Mouse (Mus musculus) cerebral cortex, adult 2 months (tissue): Measurements from ENCODE around the gene Arhgap17.

Experiments used
- WGBS: fragments of 180-500 bp; shearing (Covaris S2); methylation state at CpG from one replicate; pipeline ENCODE4 v1.1.7; 2018; 5-methylcytosine and 5-hydroxymethylcytosine counted together

Gene Arhgap17

GRCm38 (mm10) chr7:123344079-123344780, 25.5 kb downstream of the Arhgap17 start:
- 86% methylated on average over 5 of the region's 5 CpGs for WGBS

GRCm38 (mm10) chr7:123341896-123342295, 27.8 kb downstream of the Arhgap17 start:
- 56% methylated on average over 5 of the region's 5 CpGs for WGBS

- WGBS, result 79% methylated on average over 8 of the region's 8 CpGs
Observed at GRCm38 (mm10) chr7:123338351-123338750, 31.4 kb downstream of the Arhgap17 start.

- 77% methylated on average over 1 of the region's 1 CpGs for WGBS
Observed at GRCm38 (mm10) chr7:123336322-123336721, 33.4 kb downstream of the Arhgap17 start.

- WGBS, result 82% methylated on average over 9 of the region's 9 CpGs
Observed at GRCm38 (mm10) chr7:123330506-123330905, 39.2 kb downstream of the Arhgap17 start.

- 36% methylated on average over 4 of the region's 4 CpGs for WGBS
Observed at GRCm38 (mm10) chr7:123327909-123328308, 41.8 kb downstream of the Arhgap17 start.

- 81% methylated on average over 4 of the region's 4 CpGs for WGBS
Observed at GRCm38 (mm10) chr7:123326901-123327300, 42.8 kb downstream of the Arhgap17 start.

GRCm38 (mm10) chr7:123326062-123326461, 43.7 kb downstream of the Arhgap17 start:
- 84% methylated on average over 5 of the region's 5 CpGs for WGBS

- 100% methylated on average over 1 of the region's 1 CpGs for WGBS
Observed at GRCm38 (mm10) chr7:123324105-123324504, 45.6 kb downstream of the Arhgap17 start.

- WGBS, result 78% methylated on average over 2 of the region's 2 CpGs
Observed at GRCm38 (mm10) chr7:123323388-123323787, 46.3 kb downstream of the Arhgap17 start.

- 62% methylated on average over 13 of the region's 13 CpGs for WGBS
Observed at GRCm38 (mm10) chr7:123322452-123323121, 47.1 kb downstream of the Arhgap17 start.

GRCm38 (mm10) chr7:123312738-123313137, 57.0 kb downstream of the Arhgap17 start:
- whole genome bisulfite sequencing, result 80% methylated on average over 3 of the region's 3 CpGs

GRCm38 (mm10) chr7:123311836-123312235, 57.9 kb downstream of the Arhgap17 start:
- WGBS, result 56% methylated on average over 5 of the region's 5 CpGs

- whole genome bisulfite sequencing, result 95% methylated on average over 4 of the region's 4 CpGs
Observed at GRCm38 (mm10) chr7:123307887-123308558, 61.7 kb downstream of the Arhgap17 start.

- WGBS, result 83% methylated on average over 8 of the region's 8 CpGs
Observed at GRCm38 (mm10) chr7:123307236-123307635, 62.5 kb downstream of the Arhgap17 start.

- 84% methylated on average over 2 of the region's 2 CpGs for WGBS
Observed at GRCm38 (mm10) chr7:123305397-123305796, 64.3 kb downstream of the Arhgap17 start.

GRCm38 (mm10) chr7:123300258-123300657, 69.5 kb downstream of the Arhgap17 start:
- 86% methylated on average over 3 of the region's 3 CpGs for WGBS

GRCm38 (mm10) chr7:123298225-123298624, 71.5 kb downstream of the Arhgap17 start:
- WGBS, result 32% methylated on average over 3 of the region's 3 CpGs

GRCm38 (mm10) chr7:123296097-123296496, 73.6 kb downstream of the Arhgap17 start:
- 77% methylated on average over 6 of the region's 6 CpGs for WGBS

- 70% methylated on average over 7 of the region's 7 CpGs for WGBS
Observed at GRCm38 (mm10) chr7:123295423-123295822, 74.3 kb downstream of the Arhgap17 start.

GRCm38 (mm10) chr7:123293898-123294297, 75.8 kb downstream of the Arhgap17 start:
- WGBS, result 83% methylated on average over 7 of the region's 7 CpGs

GRCm38 (mm10) chr7:123291942-123292341, 77.8 kb downstream of the Arhgap17 start:
- WGBS, result 91% methylated on average over 8 of the region's 8 CpGs

- WGBS, result 85% methylated on average over 4 of the region's 4 CpGs
Observed at GRCm38 (mm10) chr7:123289176-123289575, 80.5 kb downstream of the Arhgap17 start.
